In the genomic region with DNA sequence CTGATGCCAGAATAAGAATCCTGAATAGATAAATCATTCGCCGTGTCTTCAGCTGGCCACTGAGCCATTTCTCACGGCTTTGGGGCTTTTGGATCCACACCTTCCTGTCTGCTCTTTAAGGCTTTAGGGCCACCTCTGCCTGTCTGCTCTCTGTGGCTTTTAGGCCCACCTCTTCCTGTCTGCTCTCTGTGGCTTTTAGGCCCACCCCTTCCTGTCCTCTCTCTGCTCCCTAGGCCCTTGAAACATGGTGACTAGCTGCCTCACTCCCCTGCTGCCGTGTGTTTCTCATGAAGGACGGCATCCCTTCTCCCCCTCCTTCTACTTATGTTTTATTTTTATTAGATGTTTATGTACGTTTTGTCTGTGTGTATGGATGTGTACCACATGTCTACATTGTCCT, we compare ENCODE assay signal across 18 mouse cellular contexts. TPM values are rescaled to one million over a fixed set of nuclear protein-coding genes. Genes with fewer than 3 reads are reported as not detected.
DNase-seq lines count a peak whose midpoint lies in the region; ATAC-seq lines count a peak whose summit lies in the region.
"Had no signal": no experiment of that assay in that cellular context is flagged by ENCODE, and none has a peak within 500 bp of the region (broad histone marks: within the 10 kb centered on the region; RNA-seq: fewer than 3 reads in every experiment).

No protein-coding gene starts in this region.

- 88% methylated on average over 6 of the region's 6 CpGs for WGBS in neural tube, embryonic 15.5 days

- DNase-seq in natural killer cell, adult 2 months (ENCODE audit: low spot score in 2 of 2): peak; percentile 39 to 50
- DNase-seq in thymus, postnatal 4 days: peak; percentile 40
- no peak for DNase-seq in cerebellum, postnatal 25 days
- DNase-seq in urinary bladder, postnatal 10 days (ENCODE audit: low spot score): no peak
- DNase-seq: adrenal gland, postnatal 36 days; cerebellum, adult 9-10 months; forebrain, postnatal 0 days; gastrocnemius, adult 2 months; heart, postnatal 10 days; kidney, adult 2 months; liver, embryonic 13.5 days had no signal

- no peak overlapping the region for H3K4me3 ChIP-seq in neural tube, embryonic 15.5 days (replicated peaks)
- H3K4me3 ChIP-seq: erythroblast, embryonic 14.5 days; gastrocnemius, adult 2 months; hindbrain, embryonic 15.5 days; liver, embryonic 13.5 days had no signal

- no peaks in the 10 kb centered on the region for H3K27me3 ChIP-seq in neural tube, embryonic 15.5 days (replicated peaks)
- H3K27me3 ChIP-seq: hindbrain, embryonic 15.5 days; liver, embryonic 13.5 days had no signal

- H3K27ac ChIP-seq in neural tube, embryonic 15.5 days (replicated peaks): no peak overlapping the region
- H3K27ac ChIP-seq: gastrocnemius, adult 2 months; hindbrain, embryonic 15.5 days; liver, embryonic 13.5 days had no signal

- no peak overlapping the region for H3K4me2 ChIP-seq in neural tube, embryonic 15.5 days
- H3K4me2 ChIP-seq: hindbrain, embryonic 15.5 days; liver, embryonic 13.5 days; midbrain, embryonic 11.5 days had no signal

- 0 out of 2 replicates have a peak, but pooled peaks cover 3% of the 10 kb centered on the region for H3K4me1 ChIP-seq in neural tube, embryonic 15.5 days
- H3K4me1 ChIP-seq: hindbrain, embryonic 15.5 days; liver, embryonic 13.5 days had no signal

- H3K9ac ChIP-seq in neural tube, embryonic 15.5 days (replicated peaks): no peak overlapping the region
- H3K9ac ChIP-seq: forebrain, postnatal 0 days; hindbrain, embryonic 15.5 days; liver, embryonic 13.5 days had no signal

- peak; percentile 95 for ATAC-seq in CD4-positive, CD25-positive, alpha-beta regulatory T cell, adult 4 months
- ATAC-seq in granulocyte monocyte progenitor cell, adult 5-6 weeks (replicated peaks; ENCODE audit: poor library complexity, severe bottlenecking): peak; percentile 79
- ATAC-seq in neural tube, embryonic 15.5 days (ENCODE audit: low FRiP score): no peak
- ATAC-seq: forebrain, postnatal 0 days; lung, postnatal 0 days had no signal

- no peaks in the 10 kb centered on the region for H3K9me3 ChIP-seq in neural tube, embryonic 15.5 days (replicated peaks)
- H3K9me3 ChIP-seq: hindbrain, embryonic 15.5 days; liver, embryonic 13.5 days had no signal

- no peaks in the 10 kb centered on the region for H3K36me3 ChIP-seq in neural tube, embryonic 15.5 days
- H3K36me3 ChIP-seq: hindbrain, embryonic 15.5 days; liver, embryonic 13.5 days had no signal

RNA-seq across cellular contexts. Expression of a gene that starts 25.0 kb away (rescaled TPM):
- 10 to 100 TPM; 12.4 to 13.7 TPM for polyA plus RNA-seq in CD4-positive, CD25-positive, alpha-beta regulatory T cell, adult 4 months (2017; shearing (Covaris generic))
- 41.5 and 45.1 TPM in 2 replicates for total RNA-seq in granulocyte monocyte progenitor cell, adult 5-6 weeks (2014; fragmentation: Nextera tagmentation)
- total RNA-seq in granulocyte monocyte progenitor cell, adult 5-6 weeks (2017): 14.2 and 15.7 TPM in 2 replicates
- polyA plus RNA-seq in neural tube, embryonic 15.5 days (2015; fragmentation: Nextera tagmentation; extraction: Ambion mirVana): 4.7 and 6.2 TPM in 2 replicates

Comparison
In these comparisons a context has a peak if more than half of its experiments do, and no peak if none do; other contexts are left out.
1. DNase-seq: peak in natural killer cell, adult 2 months (2 of 2) and thymus, postnatal 4 days (single experiment); none in cerebellum, postnatal 25 days (0 of 2) and urinary bladder, postnatal 10 days (single experiment).